Mouse (Mus musculus) stomach, embryonic 15.5 days (tissue): ENCODE measurements around the gene Cdh13. TPM values are rescaled to one million over a fixed set of nuclear protein-coding genes. Genes with fewer than 3 reads are reported as not detected.

Source experiments
- ATAC-seq: fragments of 200-750 bp; cut with Nextera tagmentation; 2 replicates; pipeline ENCODE4 v1.8.0; 2017; ENCODE audit warnings: low read depth, moderate number of reproducible peaks, moderate TSS enrichment; ENCODE audit not compliant: insufficient read depth, low FRiP score
- H3K27ac ChIP-seq: fragments of 300-500 bp; sonication (generic); 2 replicates; pipeline ENCODE4 v1.5.1; 2015; ENCODE audit warnings: mild to moderate bottlenecking, inconsistent platforms
- H3K27me3 ChIP-seq: fragments of 300-500 bp; sonication (generic); replicated peaks from 2 replicates; pipeline ENCODE4 v1.6.1; 2015; ENCODE audit warnings: inconsistent platforms
- H3K36me3 ChIP-seq: fragments of 300-500 bp; sonication (generic); 2 replicates; pipeline ENCODE4 v1.6.1; 2015; ENCODE audit warnings: inconsistent platforms
- H3K4me1 ChIP-seq: fragments of 300-500 bp; sonication (generic); 2 replicates; pipeline ENCODE4 v1.6.1; 2015; ENCODE audit warnings: inconsistent platforms
- H3K4me2 ChIP-seq: fragments of 300-500 bp; sonication (generic); 2 replicates; pipeline ENCODE4 v1.6.1; 2015; ENCODE audit warnings: mild to moderate bottlenecking, inconsistent platforms
- H3K4me3 ChIP-seq: fragments of 300-500 bp; sonication (generic); replicated peaks from 2 replicates; pipeline ENCODE4 v1.5.1; 2015; ENCODE audit warnings: inconsistent platforms
- H3K9ac ChIP-seq: fragments of 300-500 bp; sonication (generic); 2 replicates; pipeline ENCODE4 v1.6.1; 2015; ENCODE audit warnings: inconsistent platforms
- H3K9me3 ChIP-seq: fragments of 300-500 bp; sonication (generic); 2 replicates; pipeline ENCODE4 v1.6.1; 2016; ENCODE audit warnings: inconsistent platforms
- WGBS: fragments of 180-500 bp; shearing (Covaris S2); methylation state at CpG from one replicate; pipeline ENCODE4 v1.1.7; 2015; 5-methylcytosine and 5-hydroxymethylcytosine counted together
- polyA plus RNA-seq: library from polyadenylated mRNA; unstranded; fragments of >200 nt; fragmentation: Nextera tagmentation; extraction: Ambion mirVana; gene quantifications from 2 replicates; pipeline ENCODE4 v1.2.1, GENCODE M21; 2015

Cdh13 gene
- polyA plus RNA-seq, 1 experiment from 2014 or later = 12.1 TPM

DNA sequence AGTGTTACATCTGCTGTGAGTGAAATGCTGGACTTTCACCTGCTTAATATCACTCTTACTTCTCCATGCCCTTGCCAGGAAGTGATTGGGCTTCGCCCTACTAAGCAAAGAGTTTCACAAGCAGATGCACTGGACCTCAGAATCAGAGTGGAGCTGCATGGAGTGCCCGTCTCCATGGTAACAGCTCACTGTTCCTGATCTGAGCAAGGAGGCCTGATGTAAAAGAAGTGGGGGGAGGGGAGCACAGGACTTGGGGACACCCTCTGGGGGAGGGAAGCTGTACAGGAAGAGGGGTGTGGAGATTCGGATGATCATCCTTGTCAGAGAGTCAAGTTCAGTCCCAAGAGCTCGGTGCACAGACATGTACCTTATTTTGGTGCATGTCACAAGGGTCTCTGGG is 384.2 kb downstream of the Cdh13 start:
- H3K4me3 ChIP-seq = no peak overlapping the region
- 88% methylated on average over 4 of the region's 4 CpGs for WGBS
- H3K27ac ChIP-seq = no peak overlapping the region
- ATAC-seq = no peak
- H3K9me3 ChIP-seq = no peaks in the 10 kb centered on the region
- H3K4me2 ChIP-seq = no peak overlapping the region
- H3K27me3 ChIP-seq = no peaks in the 10 kb centered on the region
- no peak overlapping the region for H3K9ac ChIP-seq
- no peaks in the 10 kb centered on the region for H3K36me3 ChIP-seq
- no peaks in the 10 kb centered on the region for H3K4me1 ChIP-seq

- H3K4me1 ChIP-seq = no peaks in the 10 kb centered on the region
- H3K9me3 ChIP-seq = no peaks in the 10 kb centered on the region
- WGBS = 74% methylated on average over 6 of the region's 6 CpGs
- no peaks in the 10 kb centered on the region for H3K36me3 ChIP-seq
- H3K9ac ChIP-seq = no peak overlapping the region
- H3K4me2 ChIP-seq = no peak overlapping the region
- ATAC-seq = no peak
- H3K27ac ChIP-seq = no peak overlapping the region
- no peak overlapping the region for H3K4me3 ChIP-seq
- no peaks in the 10 kb centered on the region for H3K27me3 ChIP-seq
Observed at GRCm38 (mm10) chr8:118676233-118676632, 392.7 kb downstream of the Cdh13 start.

DNA sequence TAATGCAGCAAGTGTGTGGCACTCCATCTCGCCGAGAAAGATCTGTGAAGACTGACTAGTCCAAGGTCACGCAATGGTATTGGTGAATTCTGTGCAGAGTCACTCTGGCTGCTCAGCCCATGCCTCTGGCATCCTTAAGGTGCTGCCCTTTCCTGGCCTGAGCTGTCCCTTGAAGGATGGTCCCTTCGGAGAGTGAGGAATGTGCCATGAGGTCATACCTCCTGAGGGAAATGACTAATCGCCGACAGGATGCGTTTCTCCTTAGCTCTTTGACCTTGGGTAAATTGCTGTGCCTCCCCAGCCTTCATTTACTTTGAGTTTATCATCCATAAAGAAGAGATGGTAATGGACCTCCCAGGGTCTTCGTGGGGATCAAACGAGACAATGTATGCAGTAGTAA is 395.8 kb downstream of the Cdh13 start:
- Histone ChIP-seq H3K36me3 (no peaks in the 10 kb centered on the region), H3K9ac (no peak overlapping the region), H3K27ac (no peak overlapping the region), H3K27me3 (no peaks in the 10 kb centered on the region), H3K9me3 (no peaks in the 10 kb centered on the region), H3K4me1 (no peaks in the 10 kb centered on the region), H3K4me2 (no peak overlapping the region), H3K4me3 (no peak overlapping the region)
- 42% methylated on average over 9 of the region's 9 CpGs for WGBS
- ATAC-seq = no peak

DNA sequence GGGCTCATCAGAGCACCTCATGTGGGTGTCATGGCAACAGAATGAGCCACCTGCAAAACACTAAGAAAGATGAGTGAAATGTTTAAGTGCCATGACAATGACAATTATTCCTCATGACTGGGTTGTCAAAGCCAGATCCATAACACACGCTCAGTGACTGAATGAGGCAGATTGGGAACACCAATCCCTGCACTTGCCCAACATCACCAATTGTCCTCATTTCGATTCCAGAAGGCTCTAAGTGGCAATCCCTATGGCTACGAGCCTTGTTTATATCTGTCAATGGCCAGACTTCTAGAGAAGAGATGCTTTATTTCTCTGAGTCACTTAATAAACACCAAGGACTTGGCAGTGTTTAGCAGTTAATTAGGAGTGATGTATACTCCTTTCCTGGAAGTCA is 399.9 kb downstream of the Cdh13 start:
- H3K36me3 ChIP-seq = no peaks in the 10 kb centered on the region
- H3K27me3 ChIP-seq = no peaks in the 10 kb centered on the region
- no peaks in the 10 kb centered on the region for H3K9me3 ChIP-seq
- H3K4me2 ChIP-seq = no peak overlapping the region
- no peak overlapping the region for H3K27ac ChIP-seq
- H3K9ac ChIP-seq = no peak overlapping the region
- H3K4me1 ChIP-seq = no peaks in the 10 kb centered on the region
- WGBS = 58% methylated on average over 3 of the region's 3 CpGs
- no peak for ATAC-seq
- no peak overlapping the region for H3K4me3 ChIP-seq

DNA sequence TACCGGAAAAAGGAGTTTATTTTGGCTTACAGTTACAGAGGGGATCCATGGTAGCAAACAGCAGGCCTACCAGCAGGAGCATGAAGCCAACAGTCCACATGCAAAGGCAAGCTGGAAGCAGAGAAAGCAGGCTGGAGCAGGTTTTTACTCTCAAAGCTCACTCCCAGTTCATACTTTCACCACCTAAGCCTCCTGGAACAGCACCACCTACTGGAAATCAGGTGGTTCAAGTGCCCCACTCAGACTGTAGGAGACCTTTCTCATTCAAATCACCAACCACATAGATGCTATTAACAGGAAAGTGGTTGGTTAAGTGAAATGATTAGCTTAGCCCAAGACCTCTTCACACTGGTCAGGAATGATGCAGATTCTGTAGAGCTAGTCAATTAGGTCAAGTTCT is 402.3 kb downstream of the Cdh13 start:
- 85% methylated on average over 1 of the region's 1 CpGs for WGBS

GRCm38 (mm10) chr8:118689849-118690248 is 406.3 kb downstream of the Cdh13 start:
- 44% methylated on average over 1 of the region's 1 CpGs for WGBS
- Histone ChIP-seq H3K9ac (no peak overlapping the region), H3K4me2 (no peak overlapping the region)

More for the DNA sequence above, 402.3 kb downstream of the Cdh13 start:
- no peak overlapping the region for H3K4me3 ChIP-seq
- H3K9me3 ChIP-seq = no peaks in the 10 kb centered on the region
- no peaks in the 10 kb centered on the region for H3K4me1 ChIP-seq
- no peak overlapping the region for H3K4me2 ChIP-seq
- H3K9ac ChIP-seq = no peak overlapping the region
- ATAC-seq = no peak
- no peaks in the 10 kb centered on the region for H3K27me3 ChIP-seq
- no peak overlapping the region for H3K27ac ChIP-seq
- H3K36me3 ChIP-seq = no peaks in the 10 kb centered on the region

GRCm38 (mm10) chr8:118701312-118701880 is 417.9 kb downstream of the Cdh13 start:
- H3K27me3 ChIP-seq = no peaks in the 10 kb centered on the region
- H3K4me1 ChIP-seq = no peaks in the 10 kb centered on the region
- no peak overlapping the region for H3K4me3 ChIP-seq
- H3K9ac ChIP-seq = no peak overlapping the region
- H3K9me3 ChIP-seq = no peaks in the 10 kb centered on the region
- H3K4me2 ChIP-seq = peak overlapping the region; percentile 33
- H3K36me3 ChIP-seq = no peaks in the 10 kb centered on the region
- 47% methylated on average over 22 of the region's 22 CpGs for WGBS
- no peak for ATAC-seq
- no peak overlapping the region for H3K27ac ChIP-seq

More at GRCm38 (mm10) chr8:118689849-118690248, 406.3 kb downstream of the Cdh13 start:
- no peak for ATAC-seq
- no peak overlapping the region for H3K4me3 ChIP-seq
- H3K9me3 ChIP-seq = no peaks in the 10 kb centered on the region
- no peaks in the 10 kb centered on the region for H3K4me1 ChIP-seq
- H3K36me3 ChIP-seq = no peaks in the 10 kb centered on the region
- no peaks in the 10 kb centered on the region for H3K27me3 ChIP-seq
- H3K27ac ChIP-seq = no peak overlapping the region

DNA sequence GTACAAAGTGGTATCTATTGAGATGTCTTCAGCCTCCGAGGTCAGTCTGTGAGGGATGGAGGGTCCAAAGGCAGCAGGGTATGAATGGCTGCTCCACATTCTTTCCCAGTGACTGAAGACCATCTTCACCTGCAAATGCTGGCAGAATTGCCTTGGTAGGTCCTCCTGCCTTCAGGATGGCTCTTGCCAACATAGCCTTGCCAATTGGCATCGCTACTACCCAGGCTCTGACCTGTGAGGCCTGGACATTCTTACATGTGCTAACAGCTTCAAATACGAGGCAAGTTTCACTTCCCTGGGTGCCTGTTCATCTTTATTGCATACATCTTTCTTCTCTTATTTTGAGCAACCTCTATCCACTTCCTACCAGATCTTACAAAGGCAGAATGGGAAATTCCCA is 425.8 kb downstream of the Cdh13 start:
- ATAC-seq = no peak
- Histone ChIP-seq H3K27me3 (no peaks in the 10 kb centered on the region), H3K27ac (no peak overlapping the region), H3K9me3 (0 out of 2 replicates have a peak, but pooled peaks cover 4% of the 10 kb centered on the region), H3K4me1 (no peaks in the 10 kb centered on the region), H3K36me3 (no peaks in the 10 kb centered on the region), H3K9ac (no peak overlapping the region), H3K4me2 (no peak overlapping the region), H3K4me3 (no peak overlapping the region)
- WGBS = 78% methylated on average over 3 of the region's 3 CpGs

DNA sequence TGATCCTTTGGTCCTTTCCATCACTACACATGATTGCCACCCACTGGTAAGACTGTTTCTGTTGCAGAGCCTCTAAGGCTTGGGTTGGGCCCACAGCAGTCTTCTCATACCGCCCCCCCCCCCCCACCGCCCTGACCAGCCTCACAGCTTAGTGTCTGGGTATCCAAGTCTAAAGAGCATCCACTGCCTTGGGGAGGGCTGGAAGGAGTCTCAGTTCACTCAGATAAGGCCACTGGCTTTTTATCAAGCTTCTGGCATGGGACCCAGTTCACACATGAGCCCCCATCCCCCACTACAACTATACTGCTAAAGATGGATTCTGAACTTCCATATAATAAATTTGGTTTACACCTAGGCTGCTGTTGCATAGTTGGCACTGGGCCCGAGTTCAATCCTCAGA is 428.1 kb downstream of the Cdh13 start:
- H3K4me1 ChIP-seq = no peaks in the 10 kb centered on the region
- no peaks in the 10 kb centered on the region for H3K27me3 ChIP-seq
- H3K9ac ChIP-seq = no peak overlapping the region
- 0 out of 2 replicates have a peak, but pooled peaks cover 4% of the 10 kb centered on the region for H3K9me3 ChIP-seq
- H3K4me3 ChIP-seq = no peak overlapping the region
- H3K27ac ChIP-seq = no peak overlapping the region
- no peak for ATAC-seq
- 81% methylated on average over 3 of the region's 3 CpGs for WGBS
- H3K4me2 ChIP-seq = no peak overlapping the region
- H3K36me3 ChIP-seq = no peaks in the 10 kb centered on the region

- WGBS = 32% methylated on average over 11 of the region's 11 CpGs
- H3K27me3 ChIP-seq = no peaks in the 10 kb centered on the region
- no peaks in the 10 kb centered on the region for H3K4me1 ChIP-seq
- no peak overlapping the region for H3K27ac ChIP-seq
- H3K36me3 ChIP-seq = no peaks in the 10 kb centered on the region
- no peak for ATAC-seq
- no peak overlapping the region for H3K9ac ChIP-seq
- H3K9me3 ChIP-seq = 0 out of 2 replicates have a peak, but pooled peaks cover 4% of the 10 kb centered on the region
- H3K4me3 ChIP-seq = no peak overlapping the region
- H3K4me2 ChIP-seq = no peak overlapping the region
Observed at GRCm38 (mm10) chr8:118713111-118713510, 429.6 kb downstream of the Cdh13 start.

DNA sequence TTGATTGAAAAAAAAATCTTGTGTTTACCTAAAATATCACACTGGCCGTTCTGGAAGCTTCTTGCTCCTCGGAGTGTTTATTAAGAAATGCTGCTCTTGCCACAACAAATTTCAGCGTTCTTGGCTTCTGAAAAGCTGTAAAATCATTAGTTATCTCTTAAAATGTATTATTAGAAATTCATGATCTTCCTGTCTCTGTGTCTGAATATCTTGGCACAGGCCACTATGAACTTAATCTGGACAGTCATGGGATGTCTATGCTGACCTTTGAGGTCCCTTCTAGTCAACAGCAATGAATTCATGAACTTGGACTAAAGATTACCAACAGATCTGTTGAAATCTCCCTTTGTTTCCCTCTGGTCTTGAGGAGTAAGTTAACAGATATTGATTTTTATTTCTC is 430.1 kb downstream of the Cdh13 start:
- H3K4me2 ChIP-seq = no peak overlapping the region
- no peaks in the 10 kb centered on the region for H3K27me3 ChIP-seq
- H3K36me3 ChIP-seq = no peaks in the 10 kb centered on the region
- H3K9me3 ChIP-seq = 0 out of 2 replicates have a peak, but pooled peaks cover 4% of the 10 kb centered on the region
- H3K4me1 ChIP-seq = no peaks in the 10 kb centered on the region
- no peak overlapping the region for H3K9ac ChIP-seq
- H3K27ac ChIP-seq = no peak overlapping the region
- 39% methylated on average over 3 of the region's 3 CpGs for WGBS
- no peak overlapping the region for H3K4me3 ChIP-seq
- ATAC-seq = no peak

DNA sequence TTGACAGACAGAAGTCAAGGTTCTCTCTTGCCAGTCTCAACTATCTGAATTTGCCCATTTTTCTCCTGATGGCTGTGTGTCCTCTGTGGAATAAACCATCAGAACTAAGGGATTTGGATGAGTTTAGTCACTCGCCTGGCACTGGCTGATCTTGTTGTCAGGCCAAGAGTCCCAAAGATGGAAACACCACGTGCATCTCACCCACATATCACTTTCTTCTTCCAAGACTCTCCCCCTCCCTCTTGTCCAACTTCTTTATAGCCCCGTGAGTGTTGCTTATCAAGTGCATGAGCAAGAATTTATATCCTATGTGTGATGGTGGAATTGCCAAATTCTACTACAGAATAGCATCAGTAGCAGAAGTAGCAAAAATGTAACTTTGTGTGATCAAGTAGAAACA is 439.4 kb downstream of the Cdh13 start:
- Histone ChIP-seq H3K27me3 (no peaks in the 10 kb centered on the region), H3K4me2 (no peak overlapping the region), H3K4me3 (no peak overlapping the region), H3K9ac (no peak overlapping the region), H3K4me1 (no peaks in the 10 kb centered on the region), H3K9me3 (no peaks in the 10 kb centered on the region), H3K27ac (no peak overlapping the region), H3K36me3 (no peaks in the 10 kb centered on the region)
- ATAC-seq = no peak
- 75% methylated on average over 3 of the region's 3 CpGs for WGBS

- no peaks in the 10 kb centered on the region for H3K4me1 ChIP-seq
- H3K27ac ChIP-seq = no peak overlapping the region
- H3K4me2 ChIP-seq = no peak overlapping the region
- WGBS = 91% methylated on average over 5 of the region's 5 CpGs
- no peak overlapping the region for H3K4me3 ChIP-seq
- H3K9me3 ChIP-seq = no peaks in the 10 kb centered on the region
- H3K9ac ChIP-seq = no peak overlapping the region
- no peaks in the 10 kb centered on the region for H3K36me3 ChIP-seq
- no peak for ATAC-seq
- no peaks in the 10 kb centered on the region for H3K27me3 ChIP-seq
Observed at GRCm38 (mm10) chr8:118725651-118726050, 442.1 kb downstream of the Cdh13 start.
